Mouse (Mus musculus) hindbrain, embryonic 15.5 days (tissue): ENCODE data around the gene BC017158. TPM values are rescaled to one million over a fixed set of nuclear protein-coding genes. Genes with fewer than 3 reads are reported as not detected.

Source experiments
- ATAC-seq: fragments of 200-750 bp; cut with Nextera tagmentation; 2 replicates; pipeline ENCODE4 v1.8.0; 2017; ENCODE audit warnings: low read depth, moderate number of reproducible peaks, moderate TSS enrichment; ENCODE audit not compliant: low FRiP score
- H3K27ac ChIP-seq: fragments of 300-500 bp; sonication (generic); replicated peaks from 2 replicates; pipeline ENCODE4 v1.5.1; 2015; ENCODE audit warnings: mild to moderate bottlenecking, inconsistent platforms
- H3K27me3 ChIP-seq: fragments of 300-500 bp; sonication (generic); 2 replicates; pipeline ENCODE4 v1.6.1; 2015; ENCODE audit warnings: control low read depth, inconsistent platforms
- H3K36me3 ChIP-seq: fragments of 300-500 bp; sonication (generic); 2 replicates; pipeline ENCODE4 v1.6.1; 2015; ENCODE audit warnings: control low read depth, inconsistent platforms
- H3K4me1 ChIP-seq: fragments of 300-500 bp; sonication (generic); replicated peaks from 2 replicates; pipeline ENCODE4 v1.6.1; 2015; ENCODE audit warnings: control low read depth, inconsistent platforms
- H3K4me2 ChIP-seq: fragments of 300-500 bp; sonication (generic); 2 replicates; pipeline ENCODE4 v1.6.1; 2015; ENCODE audit warnings: moderate library complexity, mild to moderate bottlenecking, inconsistent platforms
- H3K4me3 ChIP-seq: fragments of 300-500 bp; sonication (generic); 2 replicates; pipeline ENCODE4 v1.5.1; 2015; ENCODE audit warnings: mild to moderate bottlenecking, inconsistent platforms
- H3K9ac ChIP-seq: fragments of 300-500 bp; sonication (generic); 2 replicates; pipeline ENCODE4 v1.6.1; 2015; ENCODE audit warnings: inconsistent platforms
- H3K9me3 ChIP-seq: fragments of 300-500 bp; sonication (generic); 2 replicates; pipeline ENCODE4 v1.6.1; 2016; ENCODE audit warnings: control low read depth, inconsistent platforms
- WGBS: fragments of 180-500 bp; shearing (Covaris S2); methylation state at CpG from one replicate; pipeline ENCODE4 v1.1.7; 2015; 5-methylcytosine and 5-hydroxymethylcytosine counted together
- polyA plus RNA-seq: library from polyadenylated mRNA; unstranded; fragments of >200 nt; fragmentation: Nextera tagmentation; extraction: Ambion mirVana; gene quantifications from 2 replicates; pipeline ENCODE4 v1.2.1, GENCODE M21; 2015

BC017158 gene
- polyA plus RNA-seq, 1 experiment from 2014 or later: 27.6 TPM

- H3K4me1 ChIP-seq: no peaks in the 10 kb centered on the region
- H3K9me3 ChIP-seq: no peaks in the 10 kb centered on the region
- no peak for ATAC-seq
- no peak overlapping the region for H3K4me2 ChIP-seq
- WGBS: 77% methylated on average over 2 of the region's 2 CpGs
- H3K27me3 ChIP-seq: no peaks in the 10 kb centered on the region
- H3K9ac ChIP-seq: no peak overlapping the region
- no peaks in the 10 kb centered on the region for H3K36me3 ChIP-seq
- H3K27ac ChIP-seq: no peak overlapping the region
- H3K4me3 ChIP-seq: no peak overlapping the region
These were observed 22.3 kb upstream of the BC017158 start for GRCm38 (mm10) chr7:128320219-128320816.

- no peaks in the 10 kb centered on the region for H3K9me3 ChIP-seq
- H3K27me3 ChIP-seq: no peaks in the 10 kb centered on the region
- H3K27ac ChIP-seq: no peak overlapping the region
- H3K4me3 ChIP-seq: no peak overlapping the region
- no peaks in the 10 kb centered on the region for H3K36me3 ChIP-seq
- H3K4me2 ChIP-seq: no peak overlapping the region
- 90% methylated on average over 7 of the region's 7 CpGs for WGBS
- ATAC-seq: no peak
- H3K4me1 ChIP-seq: no peaks in the 10 kb centered on the region
- no peak overlapping the region for H3K9ac ChIP-seq
These were observed 21.2 kb upstream of the BC017158 start for GRCm38 (mm10) chr7:128319140-128319539.

- Histone ChIP-seq H3K4me3 (no peak overlapping the region), H3K36me3 (no peaks in the 10 kb centered on the region), H3K9me3 (no peaks in the 10 kb centered on the region), H3K4me2 (no peak overlapping the region), H3K4me1 (no peaks in the 10 kb centered on the region), H3K27ac (no peak overlapping the region), H3K27me3 (no peaks in the 10 kb centered on the region), H3K9ac (no peak overlapping the region)
- 55% methylated on average over 4 of the region's 4 CpGs for WGBS
- no peak for ATAC-seq
These were observed 19.0 kb upstream of the BC017158 start for GRCm38 (mm10) chr7:128317011-128317410.

GRCm38 (mm10) chr7:128314491-128314890, 16.5 kb upstream of the BC017158 start:
- no peaks in the 10 kb centered on the region for H3K27me3 ChIP-seq
- H3K36me3 ChIP-seq: no peaks in the 10 kb centered on the region
- H3K4me3 ChIP-seq: no peak overlapping the region
- no peak overlapping the region for H3K9ac ChIP-seq
- H3K9me3 ChIP-seq: no peaks in the 10 kb centered on the region
- 76% methylated on average over 7 of the region's 7 CpGs for WGBS
- 0 out of 2 replicates have a peak, but pooled peaks cover 5% of the 10 kb centered on the region for H3K4me1 ChIP-seq
- H3K27ac ChIP-seq: no peak overlapping the region
- no peak for ATAC-seq
- H3K4me2 ChIP-seq: no peak overlapping the region

- ATAC-seq: no peak
- Histone ChIP-seq H3K9me3 (no peaks in the 10 kb centered on the region), H3K27ac (no peak overlapping the region), H3K4me1 (0 out of 2 replicates have a peak, but pooled peaks cover 5% of the 10 kb centered on the region), H3K27me3 (no peaks in the 10 kb centered on the region), H3K36me3 (no peaks in the 10 kb centered on the region), H3K9ac (no peak overlapping the region), H3K4me3 (no peak overlapping the region), H3K4me2 (no peak overlapping the region)
- 91% methylated on average over 2 of the region's 2 CpGs for WGBS
These were observed 15.6 kb upstream of the BC017158 start for GRCm38 (mm10) chr7:128313601-128314000.

GRCm38 (mm10) chr7:128312375-128313059, 14.5 kb upstream of the BC017158 start:
- 0 out of 2 replicates have a peak, but pooled peaks cover 5% of the 10 kb centered on the region for H3K4me1 ChIP-seq
- ATAC-seq: no peak
- no peak overlapping the region for H3K4me3 ChIP-seq
- H3K27me3 ChIP-seq: no peaks in the 10 kb centered on the region
- H3K9me3 ChIP-seq: no peaks in the 10 kb centered on the region
- no peaks in the 10 kb centered on the region for H3K36me3 ChIP-seq
- 76% methylated on average over 13 of the region's 13 CpGs for WGBS
- H3K4me2 ChIP-seq: no peak overlapping the region
- no peak overlapping the region for H3K9ac ChIP-seq
- H3K27ac ChIP-seq: no peak overlapping the region

GRCm38 (mm10) chr7:128311811-128312210, 13.8 kb upstream of the BC017158 start:
- H3K4me3 ChIP-seq: no peak overlapping the region
- ATAC-seq: no peak
- no peaks in the 10 kb centered on the region for H3K27me3 ChIP-seq
- H3K9me3 ChIP-seq: no peaks in the 10 kb centered on the region
- no peaks in the 10 kb centered on the region for H3K36me3 ChIP-seq
- H3K4me1 ChIP-seq: 0 out of 2 replicates have a peak, but pooled peaks cover 5% of the 10 kb centered on the region
- no peak overlapping the region for H3K9ac ChIP-seq
- H3K27ac ChIP-seq: no peak overlapping the region
- 76% methylated on average over 8 of the region's 8 CpGs for WGBS
- H3K4me2 ChIP-seq: no peak overlapping the region

- ATAC-seq: no peak
- WGBS: 70% methylated on average over 3 of the region's 3 CpGs
These were observed 13.3 kb upstream of the BC017158 start for GRCm38 (mm10) chr7:128311263-128311662.

GRCm38 (mm10) chr7:128310229-128310688, 12.3 kb upstream of the BC017158 start:
- Histone ChIP-seq H3K9me3 (no peaks in the 10 kb centered on the region), H3K27me3 (no peaks in the 10 kb centered on the region), H3K27ac (no peak overlapping the region), H3K4me3 (no peak overlapping the region), H3K36me3 (no peaks in the 10 kb centered on the region), H3K9ac (no peak overlapping the region), H3K4me2 (no peak overlapping the region), H3K4me1 (0 out of 2 replicates have a peak, but pooled peaks cover 5% of the 10 kb centered on the region)
- no peak for ATAC-seq
- 85% methylated on average over 8 of the region's 8 CpGs for WGBS

More at GRCm38 (mm10) chr7:128311263-128311662, 13.3 kb upstream of the BC017158 start:
- Histone ChIP-seq H3K4me3 (no peak overlapping the region), H3K4me1 (0 out of 2 replicates have a peak, but pooled peaks cover 5% of the 10 kb centered on the region), H3K9me3 (no peaks in the 10 kb centered on the region), H3K27me3 (no peaks in the 10 kb centered on the region), H3K4me2 (no peak overlapping the region), H3K27ac (no peak overlapping the region), H3K36me3 (no peaks in the 10 kb centered on the region), H3K9ac (no peak overlapping the region)

GRCm38 (mm10) chr7:128309776-128310175, 11.8 kb upstream of the BC017158 start:
- H3K27ac ChIP-seq: no peak overlapping the region

GRCm38 (mm10) chr7:128309216-128309615, 11.2 kb upstream of the BC017158 start:
- no peak for ATAC-seq
- Histone ChIP-seq H3K9me3 (no peaks in the 10 kb centered on the region), H3K9ac (no peak overlapping the region), H3K4me1 (0 out of 2 replicates have a peak, but pooled peaks cover 5% of the 10 kb centered on the region), H3K36me3 (no peaks in the 10 kb centered on the region), H3K27me3 (no peaks in the 10 kb centered on the region), H3K27ac (0 out of 2 replicates have a peak overlapping the region, but pooled peaks have one; percentile 26), H3K4me3 (no peak overlapping the region), H3K4me2 (no peak overlapping the region)
- 60% methylated on average over 3 of the region's 3 CpGs for WGBS

More at GRCm38 (mm10) chr7:128309776-128310175, 11.8 kb upstream of the BC017158 start:
- H3K27me3 ChIP-seq: no peaks in the 10 kb centered on the region
- H3K4me2 ChIP-seq: no peak overlapping the region
- H3K9ac ChIP-seq: no peak overlapping the region
- no peaks in the 10 kb centered on the region for H3K36me3 ChIP-seq
- 0 out of 2 replicates have a peak, but pooled peaks cover 5% of the 10 kb centered on the region for H3K4me1 ChIP-seq
- WGBS: 54% methylated on average over 1 of the region's 1 CpGs
- no peak for ATAC-seq
- H3K9me3 ChIP-seq: no peaks in the 10 kb centered on the region
- H3K4me3 ChIP-seq: no peak overlapping the region

- no peak overlapping the region for H3K27ac ChIP-seq
- no peak for ATAC-seq
- no peaks in the 10 kb centered on the region for H3K36me3 ChIP-seq
- H3K4me2 ChIP-seq: no peak overlapping the region
- H3K9me3 ChIP-seq: no peaks in the 10 kb centered on the region
- H3K9ac ChIP-seq: no peak overlapping the region
- H3K27me3 ChIP-seq: no peaks in the 10 kb centered on the region
- H3K4me3 ChIP-seq: no peak overlapping the region
- H3K4me1 ChIP-seq: 0 out of 2 replicates have a peak, but pooled peaks cover 5% of the 10 kb centered on the region
These were observed 9.9 kb upstream of the BC017158 start for GRCm38 (mm10) chr7:128307851-128308250.
